Mouse (Mus musculus): ENCODE results near the gene Sp3.
"Not testable (repeated sequence)": the region's sequence is repeated elsewhere in the genome, so short reads cannot be mapped to it uniquely, and the experiment has no call there.

Sp3 gene

GRCm38 (mm10) chr2:72916170-72916569 is 64.1 kb downstream of the Sp3 start:
- no peak for DNase-seq (ENCODE audit: low spot score in 2 of 2)

DNA sequence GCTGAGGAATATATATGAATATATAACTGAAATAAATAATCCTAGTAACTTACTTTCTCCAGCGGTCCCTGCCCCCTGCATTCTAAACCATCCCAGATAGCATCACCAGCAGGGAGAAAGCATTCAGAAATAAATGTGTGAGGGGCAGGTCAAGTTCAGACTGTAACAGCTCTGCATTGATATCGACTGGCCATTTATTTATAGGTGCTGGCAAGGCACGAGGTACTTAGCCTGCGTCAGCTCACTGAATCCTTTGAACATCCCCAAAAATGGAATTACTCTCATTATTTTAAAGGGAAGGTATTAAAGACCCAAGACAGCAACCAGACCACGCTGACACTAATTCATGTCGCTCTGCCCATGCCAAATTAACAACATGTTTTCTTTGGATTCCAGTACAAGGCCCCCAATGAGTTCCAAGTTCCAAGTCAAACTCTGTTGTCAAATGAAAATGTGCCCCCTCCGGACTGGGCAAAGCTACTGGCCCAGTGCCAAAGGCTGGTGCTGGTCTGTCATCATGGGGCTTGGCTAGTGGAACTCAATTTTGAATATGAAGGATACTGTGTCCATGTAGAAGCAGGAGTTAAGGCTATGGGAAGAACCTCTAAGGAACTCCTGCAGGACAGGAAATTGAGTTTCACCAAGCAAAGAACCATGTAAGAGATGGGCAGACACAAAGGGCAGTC is 64.9 kb downstream of the Sp3 start:
- no peak for DNase-seq (ENCODE audit: low spot score in 2 of 2)

DNA sequence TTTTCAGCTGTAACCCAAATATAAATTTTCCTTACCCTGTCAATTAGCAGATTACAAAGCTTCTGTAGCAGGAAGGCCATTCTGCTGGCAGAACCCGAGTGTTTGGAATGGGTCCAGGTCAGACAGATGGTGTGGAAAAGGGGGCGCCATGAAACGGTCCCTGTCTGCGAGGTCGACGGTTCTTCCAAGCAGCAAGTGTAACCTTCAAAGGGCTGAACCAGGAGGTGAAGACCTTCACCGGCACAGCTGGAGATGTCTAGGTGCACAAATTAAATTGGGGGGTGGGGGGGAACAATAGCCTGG is 66.8 kb downstream of the Sp3 start:
- no peak for DNase-seq (ENCODE audit: low spot score in 2 of 2)

DNA sequence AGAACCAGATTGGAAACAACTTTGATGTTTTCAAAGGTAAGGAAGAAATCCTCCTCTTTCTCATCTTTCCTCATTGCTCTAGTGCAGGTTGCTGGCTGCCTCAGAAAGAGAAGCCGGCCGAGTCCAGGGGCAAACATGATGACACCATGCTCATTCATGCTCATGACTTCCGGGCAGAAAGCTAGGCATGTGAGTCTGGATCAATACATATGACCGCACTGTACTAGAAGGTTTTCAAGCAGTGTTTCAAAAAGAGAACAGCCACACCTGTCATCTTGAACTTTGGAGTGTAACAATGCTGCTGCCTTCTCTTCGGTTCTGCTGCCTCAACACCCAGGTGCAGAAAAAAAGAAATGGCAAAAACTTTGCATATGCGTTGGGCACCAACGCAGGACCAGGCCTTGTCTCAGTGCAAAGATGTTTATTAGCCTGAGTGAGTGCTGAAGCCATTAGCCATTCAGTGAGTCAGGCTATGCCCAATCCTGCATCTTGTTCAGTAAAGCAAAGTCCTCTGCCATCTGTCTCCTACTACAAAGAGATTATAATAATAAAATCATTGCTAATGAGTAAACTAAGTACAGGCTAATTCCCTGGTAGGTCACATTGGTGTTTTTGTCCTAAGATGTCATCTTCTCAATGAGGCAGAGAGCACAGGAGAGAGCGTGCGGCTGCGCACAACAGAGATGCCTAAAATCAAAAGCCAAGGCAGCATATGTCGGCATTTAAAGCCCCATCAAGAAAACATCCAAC is 67.4 kb downstream of the Sp3 start:
- no peak for DNase-seq (ENCODE audit: low spot score in 2 of 2)

DNA sequence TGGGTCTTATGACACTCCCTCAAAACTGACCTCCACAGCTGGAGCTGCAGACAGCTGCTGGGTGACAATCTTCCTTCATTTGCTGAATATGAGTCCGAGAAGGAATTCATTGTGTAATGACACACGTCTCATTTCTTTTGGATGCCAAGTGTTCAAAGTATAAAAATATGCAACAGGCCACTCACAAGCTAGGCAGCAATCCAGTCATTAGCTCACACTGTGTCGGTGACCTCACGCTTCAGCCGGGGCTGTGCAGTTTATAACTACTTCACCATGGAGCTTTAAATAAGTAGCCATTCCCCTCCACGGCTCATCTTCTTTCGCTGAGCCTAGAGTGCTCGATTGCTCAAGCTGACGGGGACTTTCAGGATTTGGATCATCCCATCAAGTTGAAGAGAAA is 68.7 kb downstream of the Sp3 start:
- no peak for DNase-seq (ENCODE audit: low spot score in 2 of 2)

DNA sequence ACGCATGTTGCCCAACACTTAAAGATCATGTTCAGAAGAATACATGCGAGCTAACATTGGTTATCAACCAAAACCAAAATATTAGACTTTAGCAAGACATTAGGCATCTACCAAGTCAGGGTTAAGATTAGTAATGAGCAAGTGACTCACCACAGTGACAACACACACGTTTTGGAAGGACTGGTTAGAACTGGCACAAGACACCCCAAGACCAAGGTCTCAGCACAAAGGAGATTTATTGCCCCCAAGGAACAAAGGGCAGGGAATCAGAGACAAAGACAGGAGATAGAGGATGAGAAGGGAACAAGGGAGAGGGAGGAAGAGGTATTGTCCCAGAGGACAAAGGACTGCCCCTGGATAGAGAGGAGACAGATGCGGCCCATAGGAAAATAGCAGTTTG is 71.2 kb downstream of the Sp3 start:
- DNase-seq (ENCODE audit: low spot score in 2 of 2), result no peak

- no peak for DNase-seq (ENCODE audit: low spot score in 2 of 2)
Observed at GRCm38 (mm10) chr2:72908191-72908910, 71.9 kb downstream of the Sp3 start.

- no peak for DNase-seq (ENCODE audit: low spot score in 2 of 2)
Observed at GRCm38 (mm10) chr2:72906745-72907144, 73.5 kb downstream of the Sp3 start.

DNA sequence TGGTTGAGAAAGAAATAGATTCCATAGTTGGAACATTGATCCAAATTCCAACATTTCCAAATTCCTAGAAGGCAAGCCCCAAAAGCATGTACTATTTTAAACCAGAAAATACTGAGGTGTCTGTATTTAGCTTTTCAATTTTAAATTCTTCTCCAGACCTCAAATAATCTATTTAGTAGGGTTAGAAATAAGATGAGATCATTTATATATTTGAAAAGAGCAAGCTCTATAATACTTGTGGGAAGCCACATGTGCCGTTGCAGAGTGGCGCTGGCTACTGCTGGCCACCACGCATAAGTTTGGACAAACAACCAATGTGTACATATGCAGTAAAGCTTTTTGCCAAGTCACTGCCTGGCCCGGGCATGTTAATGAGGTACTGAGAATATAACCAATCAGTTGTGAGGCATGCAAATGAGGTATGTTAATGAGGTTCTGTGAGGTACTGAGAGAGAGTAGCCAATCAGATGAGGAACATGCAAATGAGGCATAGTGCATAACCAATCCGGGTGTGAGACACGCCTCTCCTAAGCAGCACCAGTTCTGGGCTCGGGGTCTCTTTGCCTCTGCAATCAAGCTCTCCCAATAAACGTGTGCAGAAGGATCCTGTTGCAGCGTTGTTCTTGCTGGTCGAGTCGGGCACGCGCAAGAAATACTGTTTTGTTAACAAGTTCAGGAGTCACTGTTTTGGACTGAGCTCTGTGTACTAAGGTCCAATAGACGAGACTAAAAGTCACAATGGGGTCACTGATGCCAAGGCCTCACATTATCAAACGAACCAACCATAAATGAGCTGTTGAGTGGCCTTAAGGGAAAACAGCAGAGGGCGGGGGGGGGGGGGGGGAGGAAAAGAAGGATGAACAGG is 77.2 kb downstream of the Sp3 start:
- not testable (repeated sequence) for DNase-seq (ENCODE audit: low spot score in 2 of 2)

- DNase-seq (ENCODE audit: low spot score in 2 of 2), result no peak
Observed at GRCm38 (mm10) chr2:72898782-72899305, 81.4 kb downstream of the Sp3 start.

DNA sequence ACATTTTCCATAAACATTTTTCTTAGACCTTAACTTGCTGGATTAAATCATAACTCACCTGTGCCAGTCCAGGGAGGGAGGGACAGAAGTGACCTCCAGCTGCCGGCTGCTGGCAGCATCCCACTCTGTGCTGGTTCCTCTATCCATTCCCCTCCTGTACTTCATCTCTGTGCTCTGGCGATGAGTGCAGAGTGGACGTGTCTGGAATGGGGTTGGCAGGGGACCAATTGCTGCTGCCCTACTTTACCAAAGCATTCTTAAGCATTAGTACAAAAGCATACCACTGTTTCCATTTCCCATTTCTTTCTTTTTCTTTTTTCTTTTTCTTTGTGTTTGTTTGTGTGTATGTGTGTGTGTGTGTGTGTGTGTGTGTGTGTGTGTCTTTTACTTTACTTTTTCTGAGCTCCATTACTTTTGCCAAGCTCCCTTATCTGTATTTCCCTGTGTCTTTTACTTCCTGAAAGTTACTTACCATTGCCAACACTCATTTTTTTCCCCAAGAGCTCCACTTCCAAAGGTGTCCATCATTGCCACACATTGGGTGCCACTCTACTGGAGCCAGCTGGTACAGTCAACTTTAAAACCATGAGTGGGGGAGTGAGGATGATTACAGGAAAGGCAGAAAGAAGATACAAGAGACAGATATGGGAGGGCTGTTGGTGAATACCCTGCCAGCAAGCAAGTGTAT is 82.0 kb downstream of the Sp3 start:
- no peak for DNase-seq (ENCODE audit: low spot score in 2 of 2)

GRCm38 (mm10) chr2:72889806-72890205 is 90.4 kb downstream of the Sp3 start:
- DNase-seq (ENCODE audit: low spot score in 2 of 2), result no peak

Data from right cerebral cortex, postnatal 36 days (tissue).